Mouse (Mus musculus) limb, embryonic 14.5 days (tissue): ENCODE results near the gene Rhbdl1. TPM values are rescaled to one million over a fixed set of nuclear protein-coding genes. Genes with fewer than 3 reads are reported as not detected.

Experiments used
- ATAC-seq: fragments of 200-750 bp; cut with Nextera tagmentation; 2 replicates; pipeline ENCODE4 v1.8.0; 2017; ENCODE audit warnings: low read depth, moderate number of reproducible peaks, moderate TSS enrichment; ENCODE audit not compliant: low FRiP score
- DNase-seq: peaks from one replicate; pipeline ENCODE4 v3.0.0-alpha.2; 2015; ENCODE audit warnings: low spot score
- H3K27ac ChIP-seq: fragments of 300-500 bp; sonication (generic); replicated peaks from 2 replicates; pipeline ENCODE4 v1.5.1; 2014; ENCODE audit warnings: low read depth, mild to moderate bottlenecking, low read length, moderate library complexity, mixed read lengths
- H3K27me3 ChIP-seq: fragments of 300-500 bp; sonication (generic); 2 replicates; pipeline ENCODE4 v1.6.1; 2014; ENCODE audit warnings: low read length, mixed read lengths; ENCODE audit not compliant: control insufficient read depth, insufficient read depth
- H3K36me3 ChIP-seq: fragments of 300-500 bp; sonication (generic); 2 replicates; pipeline ENCODE4 v1.6.1; 2014; ENCODE audit warnings: mild to moderate bottlenecking, low read length, moderate library complexity, mixed read lengths; ENCODE audit not compliant: control insufficient read depth, insufficient read depth
- H3K4me1 ChIP-seq: fragments of 300-500 bp; sonication (generic); 2 replicates; pipeline ENCODE4 v1.6.1; 2014; ENCODE audit warnings: antibody characterized with exemption, low read length, mixed read lengths; ENCODE audit not compliant: control insufficient read depth, insufficient read depth
- H3K4me2 ChIP-seq: fragments of 300-500 bp; sonication (generic); replicated peaks from 2 replicates; pipeline ENCODE4 v1.6.1; 2014; ENCODE audit warnings: low read depth, mild to moderate bottlenecking, low read length, moderate library complexity; ENCODE audit not compliant: severe bottlenecking
- H3K4me3 ChIP-seq: fragments of 300-500 bp; sonication (generic); replicated peaks from 2 replicates; pipeline ENCODE4 v1.5.1; 2014; ENCODE audit warnings: low read length
- H3K9ac ChIP-seq: fragments of 300-500 bp; sonication (generic); 2 replicates; pipeline ENCODE4 v1.6.1; 2014; ENCODE audit warnings: mild to moderate bottlenecking, low read depth, low read length, moderate library complexity; ENCODE audit not compliant: severe bottlenecking
- H3K9me3 ChIP-seq: fragments of 300-500 bp; sonication (generic); 2 replicates; pipeline ENCODE4 v1.6.1; 2016; ENCODE audit warnings: low read length; ENCODE audit not compliant: control insufficient read depth
- POLR2A ChIP-seq: fragments of 200-500 bp; IDR thresholded peaks from 2 replicates; pipeline ENCODE4 v1.8.0; 2012; ENCODE audit warnings: inconsistent platforms, mild to moderate bottlenecking, moderate library complexity, borderline replicate concordance; ENCODE audit not compliant: insufficient read depth, insufficient read length; ENCODE audit errors: extremely low read depth
- WGBS: fragments of 180-500 bp; shearing (Covaris S2); extraction: QIAGEN DNeasy Blood & Tissue Kit; methylation state at CpG from one replicate; pipeline ENCODE4 v1.1.7; 2014; 5-methylcytosine and 5-hydroxymethylcytosine counted together
- polyA plus RNA-seq, 2 experiments: library from polyadenylated mRNA; depleted of rRNA in 1 of 2; stranded (reverse) in 1 of 2; unstranded in 1 of 2; fragments of >200 nt; fragmentation: Nextera tagmentation in 1 of 2; extraction: Ambion mirVana in 1 of 2; gene quantifications; 2 replicates each; pipeline versions ENCODE4 v1.2.1 to v1.2.3; 2012 to 2014

The Rhbdl1 gene
- polyA plus RNA-seq, 2 experiments = 2.3 to 11.7 TPM

DNA sequence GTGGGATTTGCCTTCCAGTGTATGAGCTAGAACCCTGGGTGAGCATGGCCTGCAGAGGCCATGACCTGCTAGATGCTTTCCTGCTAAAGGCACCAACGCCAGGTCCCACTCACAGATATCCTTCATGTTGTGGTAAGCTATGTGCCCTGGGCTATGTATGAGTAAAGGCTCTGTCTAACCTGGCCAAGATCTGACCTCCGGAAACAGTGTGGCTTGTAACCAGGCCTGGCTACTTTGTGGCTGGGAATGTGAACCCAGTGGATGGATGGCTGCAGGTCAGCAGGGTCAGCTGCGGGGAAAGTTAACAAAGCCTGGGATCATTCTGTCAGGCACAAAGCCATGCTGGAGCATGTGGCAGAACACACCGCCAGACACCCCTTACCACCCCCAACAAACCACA lies 44.6 kb upstream of the Rhbdl1 start:
- no peak overlapping the region for H3K27ac ChIP-seq
- no peak for ATAC-seq
- no peak for DNase-seq
- H3K4me2 ChIP-seq = no peak overlapping the region
- H3K27me3 ChIP-seq = no peaks in the 10 kb centered on the region
- TF ChIP-seq POLR2A = no peak
- 33% methylated on average over 4 of the region's 4 CpGs for WGBS
- H3K36me3 ChIP-seq = peaks cover 66% of the 10 kb centered on the region
- no peaks in the 10 kb centered on the region for H3K9me3 ChIP-seq
- H3K9ac ChIP-seq = no peak overlapping the region
- H3K4me3 ChIP-seq = no peak overlapping the region
- no peaks in the 10 kb centered on the region; the same call in 1 of the 2 replicates for H3K4me1 ChIP-seq

- Histone ChIP-seq H3K36me3 (peaks cover 63% of the 10 kb centered on the region), H3K27ac (no peak overlapping the region), H3K9me3 (no peaks in the 10 kb centered on the region), H3K4me1 (peaks cover 6% of the 10 kb centered on the region), H3K4me2 (no peak overlapping the region), H3K9ac (no peak overlapping the region), H3K4me3 (no peak overlapping the region), H3K27me3 (no peaks in the 10 kb centered on the region)
- WGBS = 15% methylated on average over 5 of the region's 5 CpGs
- ATAC-seq (no peak), DNase-seq (no peak)
- no peak for TF ChIP-seq POLR2A
Observed at GRCm38 (mm10) chr17:25880913-25881641, 44.0 kb upstream of the Rhbdl1 start.

DNA sequence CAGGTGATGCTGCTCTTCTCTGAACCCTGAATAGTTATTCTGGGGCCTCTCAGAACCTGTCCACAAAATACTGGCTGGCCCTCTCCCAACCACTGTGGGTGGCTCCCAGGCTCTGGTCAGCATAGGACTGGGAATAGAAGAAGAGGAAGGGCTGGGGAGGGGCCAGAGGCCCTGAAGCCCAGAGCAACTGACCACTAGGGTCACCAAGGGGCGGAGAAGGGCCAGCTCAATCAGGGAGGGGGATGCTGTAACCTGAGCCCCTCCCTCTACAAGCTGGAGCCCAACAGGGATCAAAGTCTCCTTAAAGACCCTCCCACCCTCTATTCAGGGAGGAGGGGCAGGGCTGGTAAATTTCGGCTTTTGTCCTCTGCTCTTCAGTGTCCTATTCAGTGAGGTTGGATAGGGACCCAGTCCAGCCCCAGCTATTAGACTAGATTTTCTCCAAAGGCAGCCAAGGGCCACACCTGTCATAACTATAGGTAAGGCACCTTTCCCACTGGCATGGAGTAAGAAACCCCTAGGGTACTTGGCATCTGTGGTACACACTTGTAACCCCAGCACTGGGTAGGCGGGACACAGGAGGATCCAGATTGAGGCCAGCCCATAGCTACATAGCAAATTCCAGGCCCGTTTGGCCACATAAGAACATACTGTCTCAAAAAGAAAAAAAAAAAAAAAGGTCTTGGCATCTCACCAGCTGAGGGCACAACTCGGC lies 43.3 kb upstream of the Rhbdl1 start, which contains the start of gene Wfikkn1:
TSS of gene Wfikkn1 (minus strand) at position 663 of the 715 bp plus-strand sequence.
- DNase-seq (no peak), ATAC-seq (no peak)
- no peaks in the 10 kb centered on the region for H3K27me3 ChIP-seq
- no peak within 1 kb of the TSS for H3K9ac ChIP-seq
- H3K4me3 ChIP-seq = no peak within 1 kb of the TSS
- peaks cover 10% of the 10 kb centered on the region for H3K4me1 ChIP-seq
- 36% methylated on average over 5 of the region's 5 CpGs for WGBS
- no peak for TF ChIP-seq POLR2A
- H3K27ac ChIP-seq = no peak within 1 kb of the TSS
- H3K4me2 ChIP-seq = no peak within 1 kb of the TSS
- H3K9me3 ChIP-seq = no peaks in the 10 kb centered on the region
- peaks cover 63% of the 10 kb centered on the region for H3K36me3 ChIP-seq

DNA sequence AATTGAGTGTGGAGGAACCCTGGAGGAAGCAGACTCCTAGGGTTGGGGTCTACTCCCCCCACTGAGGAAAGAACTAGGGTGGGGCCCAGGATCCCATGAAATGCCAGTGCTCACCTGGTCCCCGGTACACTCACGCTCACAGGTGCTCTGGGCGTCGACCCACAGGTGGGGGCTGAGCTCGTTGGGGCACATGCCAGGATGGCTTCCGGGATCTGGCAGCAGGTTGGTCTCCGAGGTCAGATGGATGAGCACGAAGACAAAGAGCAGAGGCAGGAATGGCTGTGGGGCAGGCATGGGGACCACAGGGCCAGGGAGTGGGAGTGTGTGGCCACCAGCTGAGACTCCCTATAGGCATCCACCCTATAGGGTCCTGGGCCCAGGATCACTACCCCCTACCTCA lies 42.7 kb upstream of the Rhbdl1 start:
- Histone ChIP-seq H3K27me3 (no peaks in the 10 kb centered on the region), H3K9me3 (no peaks in the 10 kb centered on the region), H3K4me3 (no peak overlapping the region), H3K9ac (no peak overlapping the region), H3K4me2 (no peak overlapping the region), H3K4me1 (peaks cover 10% of the 10 kb centered on the region), H3K27ac (no peak overlapping the region), H3K36me3 (peaks cover 58% of the 10 kb centered on the region)
- DNase-seq (no peak), ATAC-seq (no peak)
- WGBS = 73% methylated on average over 8 of the region's 8 CpGs
- TF ChIP-seq POLR2A = no peak

DNA sequence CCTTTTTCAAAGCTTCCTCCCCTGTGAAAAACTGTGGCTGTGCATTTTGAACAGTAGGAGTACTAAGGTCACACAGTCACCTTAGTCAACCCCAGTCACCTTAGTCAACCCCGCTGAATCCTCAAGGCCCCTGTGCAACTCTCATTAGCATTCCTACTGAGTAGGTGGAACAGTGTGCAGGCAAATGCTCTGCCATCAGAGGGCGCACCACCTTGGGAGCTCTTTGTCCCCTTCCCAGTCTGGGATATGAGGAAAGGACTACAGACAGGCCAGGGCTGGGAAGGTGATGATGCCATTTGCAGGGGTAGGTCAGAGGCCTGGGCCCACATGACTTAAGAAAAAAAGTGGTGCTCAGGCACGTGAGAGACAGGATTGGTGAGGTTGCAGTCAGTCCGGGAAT lies 42.2 kb upstream of the Rhbdl1 start:
- H3K4me1 ChIP-seq = peaks cover 10% of the 10 kb centered on the region
- ATAC-seq = no peak
- no peak overlapping the region for H3K27ac ChIP-seq
- H3K27me3 ChIP-seq = no peaks in the 10 kb centered on the region
- no peak for TF ChIP-seq POLR2A
- WGBS = 52% methylated on average over 4 of the region's 4 CpGs
- DNase-seq = no peak
- no peak overlapping the region for H3K4me2 ChIP-seq
- no peak overlapping the region for H3K4me3 ChIP-seq
- H3K9ac ChIP-seq = no peak overlapping the region
- H3K9me3 ChIP-seq = no peaks in the 10 kb centered on the region
- H3K36me3 ChIP-seq = peaks cover 53% of the 10 kb centered on the region
